Mouse (Mus musculus) lung, embryonic 14.5 days (tissue): ENCODE data around the gene Dnah12. TPM values are rescaled to one million over a fixed set of nuclear protein-coding genes. Genes with fewer than 3 reads are reported as not detected.

Experiments
- ATAC-seq: fragments of 200-750 bp; cut with Nextera tagmentation; 2 replicates; pipeline ENCODE4 v1.8.0; 2017; ENCODE audit warnings: mild to moderate bottlenecking, moderate TSS enrichment, moderate library complexity; ENCODE audit not compliant: insufficient read depth
- DNase-seq: peaks from one replicate; pipeline ENCODE4 v3.0.0-alpha.2; 2015
- H3K27ac ChIP-seq: fragments of 300-500 bp; sonication (generic); 2 replicates; pipeline ENCODE4 v1.5.1; 2014; ENCODE audit warnings: low read depth, mild to moderate bottlenecking, moderate library complexity
- H3K27me3 ChIP-seq: fragments of 300-500 bp; sonication (generic); 2 replicates; pipeline ENCODE4 v1.6.1; 2014; ENCODE audit warnings: low read length, control low read depth; ENCODE audit not compliant: insufficient read depth
- H3K36me3 ChIP-seq: fragments of 300-500 bp; sonication (generic); 2 replicates; pipeline ENCODE4 v1.6.1; 2014; ENCODE audit warnings: control low read depth; ENCODE audit not compliant: insufficient read depth
- H3K4me1 ChIP-seq: fragments of 300-500 bp; sonication (generic); 2 replicates; pipeline ENCODE4 v1.6.1; 2014; ENCODE audit warnings: antibody characterized with exemption, control low read depth; ENCODE audit not compliant: insufficient read depth
- H3K4me2 ChIP-seq: fragments of 300-500 bp; sonication (generic); 2 replicates; pipeline ENCODE4 v1.6.1; 2014; ENCODE audit warnings: mild to moderate bottlenecking
- H3K4me3 ChIP-seq: fragments of 300-500 bp; sonication (generic); 2 replicates; pipeline ENCODE4 v1.5.1; 2014; ENCODE audit warnings: low read depth, low read length
- H3K9ac ChIP-seq: fragments of 300-500 bp; sonication (generic); 2 replicates; pipeline ENCODE4 v1.6.1; 2014
- H3K9me3 ChIP-seq: fragments of 300-500 bp; sonication (generic); 2 replicates; pipeline ENCODE4 v1.6.1; 2016; ENCODE audit warnings: low read depth, low read length, control low read depth
- CTCF ChIP-seq: IDR thresholded peaks from 2 replicates; pipeline ENCODE4 v1.5.1; 2016; ENCODE audit warnings: antibody characterized with exemption, low read depth
- WGBS: fragments of 180-500 bp; shearing (Covaris S2); extraction: QIAGEN DNeasy Blood & Tissue Kit; methylation state at CpG from one replicate; pipeline ENCODE4 v1.1.7; 2014; 5-methylcytosine and 5-hydroxymethylcytosine counted together
- microRNA-seq: library from miRNA; unstranded; fragments of <30 nt; microRNA quantifications from one replicate; pipeline ENCODE4, GENCODE M21; 2016; ENCODE audit warnings: borderline number of aligned reads
- polyA plus RNA-seq: library from polyadenylated mRNA; unstranded; fragments of >200 nt; fragmentation: Nextera tagmentation; extraction: Ambion mirVana; gene quantifications from 2 replicates; pipeline ENCODE4 v1.2.1, GENCODE M21; 2014

Dnah12 gene
- polyA plus RNA-seq, 1 experiment from 2014 or later, result 0.11 TPM

DNA sequence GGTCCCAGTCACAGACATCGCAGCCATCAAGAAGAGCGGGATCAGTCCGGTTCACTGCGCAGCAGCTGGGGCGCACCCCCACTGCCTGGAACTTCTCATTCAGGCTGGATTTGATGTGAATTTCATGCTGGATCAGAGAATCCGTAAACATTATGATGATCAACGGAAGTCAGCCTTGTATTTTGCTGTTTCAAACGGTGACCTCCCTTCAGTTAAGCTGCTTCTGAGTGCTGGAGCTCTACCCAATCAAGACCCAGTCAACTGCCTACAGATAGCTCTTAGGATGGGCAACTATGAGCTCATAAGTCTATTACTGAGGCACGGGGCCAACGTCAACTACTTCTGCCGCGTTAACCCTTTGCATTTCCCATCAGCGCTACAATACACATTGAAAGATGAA lies 218.8 kb downstream of the Dnah12 start:
- WGBS, result 90% methylated on average over 13 of the region's 13 CpGs
- H3K9me3 ChIP-seq, result no peaks in the 10 kb centered on the region
- no peak overlapping the region for H3K27ac ChIP-seq
- no peak overlapping the region for H3K4me2 ChIP-seq
- no peak overlapping the region for H3K9ac ChIP-seq
- no peak overlapping the region for H3K4me3 ChIP-seq
- DNase-seq, result no peak
- TF ChIP-seq CTCF, result no peak
- H3K36me3 ChIP-seq, result no peaks in the 10 kb centered on the region
- no peaks in the 10 kb centered on the region for H3K27me3 ChIP-seq
- no peaks in the 10 kb centered on the region for H3K4me1 ChIP-seq
- ATAC-seq, result no peak

DNA sequence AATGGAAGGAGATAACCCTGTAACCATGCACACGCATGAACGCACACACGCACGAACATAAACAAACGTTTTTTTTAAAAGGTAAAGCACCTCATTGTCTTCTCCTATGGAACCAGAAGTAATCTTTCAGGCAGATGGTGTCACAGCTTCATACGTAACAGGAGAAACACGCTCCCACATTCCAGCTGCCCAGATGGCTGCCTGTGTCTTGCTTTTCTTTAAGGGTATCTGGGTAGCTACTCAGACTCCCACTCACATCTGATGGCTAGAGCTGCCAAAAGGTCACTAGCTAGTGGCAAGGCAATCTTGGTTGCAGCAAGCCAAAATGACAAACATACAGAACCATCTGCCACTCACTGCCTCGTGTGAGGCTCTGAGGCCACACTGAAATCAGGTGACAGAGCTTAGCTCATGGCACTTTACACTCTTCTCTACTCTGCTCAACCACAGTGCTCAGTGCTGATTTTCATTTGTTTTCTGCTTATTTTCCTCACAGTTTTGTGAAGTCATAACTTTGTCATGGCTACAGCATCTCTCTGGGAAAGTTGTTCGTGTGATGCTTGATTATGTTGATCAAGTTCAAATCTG lies 220.7 kb downstream of the Dnah12 start:
- no peak for ATAC-seq
- no peaks in the 10 kb centered on the region for H3K27me3 ChIP-seq
- H3K27ac ChIP-seq, result no peak overlapping the region
- no peak for DNase-seq
- H3K9me3 ChIP-seq, result no peaks in the 10 kb centered on the region
- peaks cover 4% of the 10 kb centered on the region; the same call in 1 of the 2 replicates for H3K36me3 ChIP-seq
- no peak for TF ChIP-seq CTCF
- H3K9ac ChIP-seq, result no peak overlapping the region
- H3K4me1 ChIP-seq, result no peaks in the 10 kb centered on the region
- 65% methylated on average over 9 of the region's 9 CpGs for WGBS
- H3K4me2 ChIP-seq, result no peak overlapping the region
- no peak overlapping the region for H3K4me3 ChIP-seq

- Histone ChIP-seq H3K4me2 (no peak overlapping the region), H3K9me3 (no peaks in the 10 kb centered on the region)
- TF ChIP-seq CTCF, result no peak
Observed at GRCm38 (mm10) chr14:26919310-26919709, 226.2 kb downstream of the Dnah12 start.

DNA sequence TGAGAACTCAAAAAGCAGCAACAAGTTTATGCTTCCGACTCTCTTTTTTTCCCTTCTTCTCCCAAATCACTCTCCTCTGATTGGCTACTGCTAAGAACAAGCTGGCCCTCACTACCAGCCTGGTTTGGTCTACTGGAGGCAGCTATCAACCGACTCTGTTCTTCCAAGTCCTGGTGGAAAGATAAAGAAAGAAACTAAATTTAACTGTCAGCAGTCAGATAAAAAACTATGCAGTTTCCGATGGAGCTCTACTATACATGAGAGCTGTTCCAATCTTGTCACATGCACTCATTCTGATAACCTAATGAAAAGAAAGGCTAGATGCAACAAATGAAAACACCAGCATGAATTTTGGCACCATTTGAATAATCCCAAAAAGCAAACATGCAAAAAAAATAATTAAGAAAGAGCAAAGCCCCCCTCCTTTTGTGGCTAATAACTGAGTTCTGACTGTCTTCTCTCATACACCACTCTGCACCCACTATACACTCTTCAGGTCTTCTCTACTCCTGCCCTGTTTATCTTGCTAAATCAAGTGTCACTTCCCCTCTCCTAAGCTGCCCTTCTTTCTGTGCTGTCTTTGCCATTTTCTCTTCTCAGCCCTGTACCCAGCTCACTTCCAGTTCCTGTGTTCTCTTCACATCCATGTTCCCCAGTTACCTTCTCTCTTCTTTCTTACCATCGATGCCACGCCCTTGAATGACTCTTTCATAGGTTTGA lies 230.8 kb downstream of the Dnah12 start:
- Histone ChIP-seq H3K4me3 (no peak overlapping the region), H3K4me1 (no peaks in the 10 kb centered on the region), H3K4me2 (no peak overlapping the region), H3K9ac (no peak overlapping the region), H3K27me3 (no peaks in the 10 kb centered on the region), H3K9me3 (no peaks in the 10 kb centered on the region), H3K36me3 (peaks cover 53% of the 10 kb centered on the region), H3K27ac (no peak overlapping the region)
- TF ChIP-seq CTCF, result no peak
- no peak for ATAC-seq
- 82% methylated on average over 5 of the region's 5 CpGs for WGBS
- DNase-seq, result no peak

More at GRCm38 (mm10) chr14:26919310-26919709, 226.2 kb downstream of the Dnah12 start:
- Histone ChIP-seq H3K4me3 (no peak overlapping the region), H3K36me3 (peaks cover 29% of the 10 kb centered on the region), H3K27ac (no peak overlapping the region), H3K4me1 (no peaks in the 10 kb centered on the region), H3K27me3 (no peaks in the 10 kb centered on the region), H3K9ac (no peak overlapping the region)
- DNase-seq (no peak), ATAC-seq (no peak)
- WGBS, result 96% methylated on average over 3 of the region's 3 CpGs

- WGBS, result 90% methylated on average over 3 of the region's 3 CpGs
- ATAC-seq, result no peak
- no peak for TF ChIP-seq CTCF
- no peak for DNase-seq
- peaks cover 5% of the 10 kb centered on the region; the same call in 1 of the 2 replicates for H3K36me3 ChIP-seq
- no peak overlapping the region for H3K4me3 ChIP-seq
- H3K27me3 ChIP-seq, result no peaks in the 10 kb centered on the region
- H3K9me3 ChIP-seq, result no peaks in the 10 kb centered on the region
- no peak overlapping the region for H3K27ac ChIP-seq
- no peak overlapping the region for H3K4me2 ChIP-seq
- H3K4me1 ChIP-seq, result no peaks in the 10 kb centered on the region
- no peak overlapping the region for H3K9ac ChIP-seq
Observed at GRCm38 (mm10) chr14:26934891-26935290, 241.8 kb downstream of the Dnah12 start.

GRCm38 (mm10) chr14:26935558-26935957 lies 242.5 kb downstream of the Dnah12 start:
- no peak for ATAC-seq
- WGBS, result 87% methylated on average over 4 of the region's 4 CpGs
- H3K9ac ChIP-seq, result no peak overlapping the region
- peaks cover 7% of the 10 kb centered on the region for H3K36me3 ChIP-seq
- H3K27me3 ChIP-seq, result no peaks in the 10 kb centered on the region
- H3K4me3 ChIP-seq, result no peak overlapping the region
- no peak overlapping the region for H3K27ac ChIP-seq
- H3K4me2 ChIP-seq, result no peak overlapping the region
- no peaks in the 10 kb centered on the region for H3K9me3 ChIP-seq
- no peaks in the 10 kb centered on the region for H3K4me1 ChIP-seq
- TF ChIP-seq CTCF, result no peak
- DNase-seq, result no peak

Small RNA genes within 50 kb of the gene (microRNA-seq; reads per million reads assigned to microRNA genes)
- gene Mir7672, result not detected

Other genes starting within 250 kb of the Dnah12 start
- gene Slmap, start 158.3 kb upstream of the Dnah12 start, polyA plus RNA-seq, result 30.1 and 31.4 TPM in 2 replicates
- 38.9 and 39.1 TPM in 2 replicates for gene Dennd6a, start 119.4 kb upstream of the Dnah12 start, polyA plus RNA-seq
- 586 and 611 TPM in 2 replicates for gene Arf4, start 55.2 kb upstream of the Dnah12 start, polyA plus RNA-seq
- gene Pde12, start 23.4 kb upstream of the Dnah12 start, polyA plus RNA-seq, result 10.6 and 11.5 TPM in 2 replicates
- gene Asb14, start 201.3 kb downstream of the Dnah12 start, polyA plus RNA-seq, result not detected in 2 replicates